Mouse (Mus musculus) megakaryocyte, adult 5-6 weeks (primary cell): ENCODE measurements at regions not wholly inside any gene's neighbourhood (a gene's known extent, or its start where the extent isn't known, plus 50 kb on each side); places are given as distances from the start of the nearest gene placed in this dataset.
"Not testable (repeated sequence)": the region's sequence is repeated elsewhere in the genome, so short reads cannot be mapped to it uniquely, and the experiment has no call there.

Experiments used
- ATAC-seq: 2 replicates; pipeline ENCODE4 v1.8.0; 2016; ENCODE audit warnings: mild to moderate bottlenecking, inconsistent platforms; ENCODE audit not compliant: poor library complexity, severe bottlenecking

DNA sequence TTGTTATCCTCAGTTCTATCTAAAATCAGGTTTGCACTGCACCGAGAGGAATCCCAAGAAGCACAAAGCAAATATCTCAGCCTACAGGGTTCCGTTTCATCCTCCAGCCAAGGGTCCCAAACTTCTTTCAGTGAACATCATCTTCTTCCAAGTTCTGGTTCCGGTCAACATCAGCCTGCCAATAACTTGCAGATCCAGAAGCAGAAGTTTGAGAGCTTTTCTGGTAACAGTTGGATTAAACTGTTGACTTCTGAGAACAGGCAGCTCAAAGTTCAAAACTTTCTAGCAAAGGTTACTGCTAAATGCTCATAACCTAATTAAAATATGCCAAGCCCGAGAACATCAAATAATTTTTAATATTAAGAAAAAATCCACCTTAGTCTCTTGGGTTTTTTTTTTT, 237.0 kb upstream of the Gm37988 start:
- ATAC-seq = no peak

DNA sequence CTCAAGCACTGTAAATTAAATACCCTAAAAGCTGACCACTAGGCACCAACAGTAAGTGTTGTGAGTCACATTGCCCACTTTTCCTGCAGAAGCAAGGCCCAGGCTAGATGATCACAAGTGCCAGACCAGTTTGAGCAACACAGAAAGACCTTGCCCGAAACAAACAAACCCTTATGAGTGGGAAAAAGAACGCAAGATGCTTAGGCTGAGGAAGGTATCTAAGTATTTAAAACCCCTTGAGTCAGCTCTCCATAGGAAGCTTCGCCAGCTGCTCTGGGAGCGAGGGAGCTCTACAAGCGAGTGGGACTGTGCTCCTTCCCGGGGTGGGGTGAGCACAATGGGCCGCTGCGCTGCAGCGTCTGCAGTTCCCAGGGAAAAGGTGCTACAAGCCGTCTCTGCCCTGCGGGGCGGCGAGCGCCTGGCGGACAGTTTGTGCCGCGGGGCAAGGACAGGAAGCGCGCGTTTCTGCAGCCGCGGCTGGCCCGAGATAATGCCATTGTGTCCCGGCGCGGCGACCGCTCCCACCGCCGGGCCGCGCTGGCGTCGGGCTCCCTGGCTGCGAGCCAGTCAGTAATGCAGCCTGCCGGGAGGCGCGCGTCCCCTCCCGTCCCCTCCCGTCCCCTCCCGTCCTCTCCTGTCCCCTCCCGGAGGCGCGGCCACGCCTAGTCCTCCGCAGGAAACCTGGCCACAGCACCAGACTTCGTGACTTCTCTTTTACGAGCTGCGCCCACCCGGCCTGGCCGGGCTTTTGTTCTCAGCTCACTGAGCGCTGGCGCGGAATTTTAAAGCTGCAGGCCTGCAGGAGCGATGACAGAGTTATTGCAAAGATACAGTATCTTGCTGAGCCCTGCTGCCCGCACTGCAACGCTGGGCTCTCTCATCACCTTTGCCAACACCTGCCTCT, 236.1 kb upstream of the Gm37988 start:
- peak; percentile 33; the same call in 1 of the 2 replicates for ATAC-seq

DNA sequence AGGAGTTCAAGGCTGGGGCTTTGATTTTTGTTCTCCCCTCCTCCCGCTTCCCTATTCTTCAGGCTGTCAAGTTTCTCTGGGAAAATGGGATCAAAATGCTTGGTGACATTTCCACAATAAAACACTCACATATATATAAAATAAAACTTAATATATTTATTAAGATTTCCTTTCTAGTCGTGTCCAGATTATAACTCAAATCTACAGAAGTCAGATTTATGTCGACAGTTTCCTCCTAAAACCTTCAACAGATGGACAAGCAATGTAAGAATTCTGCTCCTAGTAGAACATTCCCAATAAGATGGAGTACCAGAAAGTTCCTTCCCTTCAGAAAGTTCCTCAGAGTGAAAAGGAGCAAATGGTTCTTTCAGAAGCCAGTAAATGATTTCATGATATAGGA, 235.4 kb upstream of the Gm37988 start:
- ATAC-seq = no peak

DNA sequence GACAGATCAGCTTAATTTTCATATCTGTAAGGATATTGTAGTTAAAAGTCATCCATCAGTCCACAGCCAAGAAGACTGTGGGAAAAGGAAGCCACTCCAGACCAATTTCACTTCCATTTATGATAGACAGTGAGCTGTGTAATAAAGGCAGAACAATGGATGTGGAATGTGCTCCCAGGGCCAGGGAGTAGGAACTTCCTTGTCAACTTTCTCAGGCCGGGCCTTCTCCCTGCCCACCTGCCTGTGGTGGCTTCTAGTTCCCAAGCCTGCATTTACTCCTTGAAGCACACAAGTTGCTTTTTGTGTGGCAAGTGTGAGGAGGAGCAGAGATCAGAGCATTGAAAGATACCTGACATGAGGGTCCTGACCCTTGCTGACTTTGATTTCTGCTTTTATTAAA, 233.6 kb upstream of the Gm37988 start:
- no peak for ATAC-seq

DNA sequence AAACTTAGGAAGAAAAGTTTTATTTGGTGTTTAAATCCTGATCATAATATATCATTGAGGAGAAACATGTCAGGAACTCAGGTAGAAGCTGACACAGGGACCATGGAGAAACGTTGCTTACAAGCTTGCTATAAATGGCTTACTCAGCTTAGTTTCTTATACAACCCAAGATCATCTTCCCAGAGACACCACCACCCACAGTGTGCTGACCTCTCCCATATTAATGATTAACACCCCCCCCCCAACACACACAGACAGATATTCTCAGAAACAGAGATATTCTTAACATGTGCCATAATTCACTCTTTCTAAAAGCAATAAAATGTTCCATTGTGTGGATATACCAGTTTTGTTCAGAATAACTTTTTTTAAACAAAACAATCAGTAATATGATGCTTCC, 230.7 kb upstream of the Gm37988 start:
- no peak for ATAC-seq

DNA sequence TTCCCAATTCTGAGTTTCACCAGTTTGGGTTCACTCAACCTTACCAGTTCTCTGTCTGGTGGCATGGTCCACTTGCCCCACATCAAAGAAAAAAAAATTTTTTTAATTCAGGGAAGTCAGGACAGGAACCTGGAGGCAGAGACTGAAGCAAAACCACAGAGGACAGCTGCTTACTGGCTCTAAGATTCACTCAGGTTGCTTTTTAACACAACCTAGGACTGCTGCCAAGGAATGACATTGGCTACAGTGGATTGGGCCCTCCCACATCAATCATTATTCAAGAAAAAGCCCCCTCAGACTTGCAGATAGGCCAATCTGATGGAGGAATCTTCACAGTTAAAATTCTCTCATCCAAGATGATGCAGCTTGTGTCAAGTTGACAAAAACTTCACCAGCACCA, 225.2 kb upstream of the Gm37988 start:
- no peak for ATAC-seq

DNA sequence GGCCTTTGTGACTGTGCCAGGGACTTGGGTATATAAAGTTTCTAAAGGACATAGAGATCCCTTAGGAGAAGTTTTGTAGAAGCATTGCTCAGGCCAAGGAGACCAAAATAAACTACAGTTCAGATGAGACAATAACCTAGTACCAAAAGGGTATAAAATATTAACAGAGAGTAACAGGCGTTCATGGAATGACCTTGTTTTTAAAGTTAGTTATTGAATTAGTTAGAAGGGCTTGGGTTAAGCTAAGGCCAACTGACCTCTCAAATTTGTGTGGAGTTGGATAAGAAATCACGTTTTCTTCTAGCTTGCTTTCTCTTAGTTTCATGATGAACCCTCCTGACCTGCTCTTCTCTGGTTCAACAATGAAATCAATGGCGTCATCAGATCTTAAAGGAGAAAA, 209.8 kb upstream of the Gm37988 start:
- no peak for ATAC-seq

DNA sequence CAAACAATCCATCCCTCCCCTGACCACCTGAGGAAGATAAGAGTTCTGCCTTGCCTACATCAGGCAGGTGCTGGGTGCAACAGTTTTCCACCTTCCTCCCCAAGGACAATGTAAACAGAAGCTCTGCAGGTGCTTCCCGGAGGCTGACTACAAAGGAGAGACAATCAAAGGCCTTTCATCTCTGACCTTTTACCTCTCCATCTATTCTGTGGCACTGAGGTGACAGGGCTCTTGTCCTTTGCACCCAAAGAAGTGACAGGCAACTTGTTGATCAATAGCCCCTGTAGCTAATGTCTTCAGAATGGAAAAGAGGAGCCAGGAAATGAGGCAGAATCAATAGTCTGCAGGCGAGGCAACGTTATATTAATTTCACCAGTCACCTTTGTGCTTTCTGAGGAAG, 209.3 kb upstream of the Gm37988 start:
- no peak for ATAC-seq

DNA sequence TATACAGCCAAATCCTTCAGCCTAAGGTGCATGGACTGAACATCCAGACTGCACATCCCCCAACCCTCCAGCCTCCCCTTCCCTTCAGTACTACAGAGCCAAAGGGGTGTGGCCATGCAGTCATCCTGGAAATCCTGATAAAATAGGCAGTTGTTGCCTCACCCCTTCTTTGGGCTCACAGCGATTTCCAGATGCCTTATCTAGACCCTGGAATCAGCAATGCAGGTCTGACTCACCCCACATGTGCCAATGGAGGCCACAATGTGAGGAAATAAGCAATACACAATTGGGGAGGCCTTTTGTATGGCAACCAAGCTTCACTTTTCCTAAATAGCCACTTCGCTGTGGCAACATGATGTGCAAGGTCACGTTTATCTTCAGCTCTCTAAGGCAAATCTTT, 205.3 kb upstream of the Gm37988 start:
- ATAC-seq = no peak

DNA sequence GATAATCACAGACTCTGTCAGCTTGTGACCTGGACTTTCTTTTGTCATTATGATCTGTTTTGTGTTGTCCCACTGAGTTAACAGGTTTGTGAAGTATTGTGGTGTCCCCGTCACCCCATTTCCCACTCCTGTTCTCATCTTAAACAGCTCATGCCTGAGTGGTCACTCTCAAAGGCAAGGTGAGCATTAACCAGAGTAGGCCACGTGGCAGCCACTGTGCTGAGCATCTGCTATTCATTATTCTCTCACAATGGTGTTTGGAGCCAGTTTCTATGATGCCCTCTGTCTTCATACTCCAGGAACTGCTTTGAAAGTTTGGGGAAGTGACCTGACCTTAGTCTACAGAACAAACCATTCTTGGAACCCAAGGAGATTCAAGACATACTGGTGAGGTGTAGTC, 198.9 kb upstream of the Gm37988 start:
- ATAC-seq = no peak

DNA sequence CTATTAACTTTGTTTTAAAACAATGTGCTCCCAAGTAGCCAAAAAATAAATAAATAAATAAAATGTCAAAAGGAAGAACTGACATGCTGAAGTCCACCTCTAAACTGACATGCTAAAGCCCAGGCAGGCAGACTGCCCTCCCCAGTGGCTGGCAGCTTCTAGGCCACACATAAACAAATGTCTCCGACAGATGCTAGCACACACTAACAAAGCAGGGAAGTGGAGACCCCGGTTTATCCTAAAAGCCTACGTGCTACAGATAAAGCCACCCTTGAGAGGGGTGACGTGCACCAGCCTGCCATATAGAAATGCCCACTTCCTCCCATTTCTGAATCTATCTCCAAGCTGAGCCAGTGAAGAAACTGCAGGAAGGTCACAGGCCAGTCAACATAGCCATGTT, 194.4 kb upstream of the Gm37988 start:
- ATAC-seq = no peak

DNA sequence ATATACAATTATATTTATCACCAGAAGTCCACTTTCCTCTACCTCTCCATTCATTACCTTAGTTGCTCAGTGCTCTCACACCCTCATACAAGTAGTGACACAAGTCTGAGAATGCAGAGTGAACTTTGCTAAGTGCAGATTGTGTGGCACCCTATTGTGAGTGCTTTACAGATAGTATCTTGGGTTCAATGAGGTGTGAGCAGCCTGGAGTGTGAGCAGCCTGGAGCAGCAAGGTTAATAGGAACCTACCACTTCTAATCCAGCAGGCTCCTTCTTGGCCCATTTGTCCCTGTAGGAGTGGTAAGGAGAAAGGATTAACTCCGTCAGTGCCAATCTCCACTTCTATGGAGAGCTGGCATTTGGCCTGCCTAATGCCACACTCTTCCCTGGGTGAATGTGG, 192.4 kb upstream of the Gm37988 start:
- no peak for ATAC-seq

DNA sequence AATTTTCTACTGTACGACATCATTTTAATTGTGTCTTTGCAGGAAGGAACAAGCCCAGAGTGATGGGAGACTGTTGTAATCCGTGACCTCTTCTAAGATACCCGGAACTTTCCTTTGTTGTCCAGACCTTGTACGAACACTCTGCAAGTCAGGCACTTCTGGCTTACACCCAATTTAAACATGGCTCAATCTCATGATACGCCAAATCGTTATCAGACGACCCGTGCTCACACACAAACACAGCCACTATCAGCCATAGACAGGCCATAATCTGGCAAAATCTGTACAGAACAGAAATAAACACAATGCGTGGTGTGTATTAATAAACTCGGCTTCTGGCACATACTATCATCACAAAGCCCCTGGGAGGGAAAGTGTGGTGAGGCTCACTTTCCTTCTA, 190.2 kb upstream of the Gm37988 start:
- ATAC-seq = no peak

DNA sequence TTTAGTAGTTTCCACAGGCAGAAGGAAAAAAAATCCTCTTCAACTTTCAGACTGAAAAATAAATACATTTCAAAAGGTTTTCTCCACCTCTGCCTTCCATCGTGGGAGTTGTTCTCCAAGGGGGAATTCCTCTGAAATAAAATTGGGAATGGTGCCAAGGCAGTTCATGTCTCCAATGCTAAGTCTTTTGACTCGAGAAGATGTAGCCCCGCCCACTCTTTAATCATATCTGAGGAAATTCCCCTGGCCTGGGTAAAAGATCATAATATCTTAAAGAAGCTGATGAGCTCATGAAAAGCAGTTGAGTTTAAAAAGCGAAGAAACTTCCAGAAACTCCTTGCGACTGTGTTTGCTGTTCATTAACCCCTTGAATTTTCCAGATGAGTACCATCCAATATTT, 185.3 kb upstream of the Gm37988 start:
- no peak for ATAC-seq

DNA sequence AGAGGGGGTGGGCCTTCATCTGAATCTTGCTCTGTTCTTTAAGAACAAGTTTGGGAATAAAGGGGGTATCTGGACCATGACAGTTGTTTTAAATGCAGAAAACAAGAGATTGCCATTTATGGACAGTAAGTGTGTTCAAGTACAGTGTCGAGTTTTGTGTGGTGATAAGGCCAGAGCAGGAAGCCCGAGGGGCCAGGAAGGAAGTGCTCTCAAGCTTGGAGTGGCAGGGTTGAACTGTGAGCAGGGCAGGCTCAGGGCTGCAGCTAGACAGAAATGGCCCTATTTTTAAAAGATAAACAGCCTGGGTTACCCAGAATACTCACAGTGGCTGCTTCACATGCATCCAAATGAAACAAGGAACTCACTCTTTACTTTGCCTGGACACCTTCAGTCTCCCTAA, 184.4 kb upstream of the Gm37988 start:
- ATAC-seq = no peak

DNA sequence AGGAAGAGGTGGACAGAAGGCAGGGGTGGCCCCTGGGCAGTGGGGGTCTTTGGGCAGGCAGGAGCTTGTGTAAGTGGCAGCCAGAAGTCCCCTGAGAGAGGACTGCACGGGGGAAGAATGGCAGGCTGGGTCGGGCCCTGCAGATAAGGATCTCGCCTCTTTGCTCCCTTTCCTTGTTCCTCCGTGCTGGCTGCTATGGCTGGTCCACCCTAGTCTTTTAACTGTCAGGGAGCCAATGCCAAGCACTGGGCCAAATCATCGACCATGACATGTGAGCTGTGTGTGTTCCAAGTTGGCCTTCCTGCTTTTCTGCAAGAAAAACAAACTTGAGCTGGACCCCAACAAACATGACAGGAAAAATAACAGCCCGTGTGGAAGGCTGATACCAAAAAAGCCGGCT, 153.8 kb upstream of the Gm37988 start:
- ATAC-seq = no peak

DNA sequence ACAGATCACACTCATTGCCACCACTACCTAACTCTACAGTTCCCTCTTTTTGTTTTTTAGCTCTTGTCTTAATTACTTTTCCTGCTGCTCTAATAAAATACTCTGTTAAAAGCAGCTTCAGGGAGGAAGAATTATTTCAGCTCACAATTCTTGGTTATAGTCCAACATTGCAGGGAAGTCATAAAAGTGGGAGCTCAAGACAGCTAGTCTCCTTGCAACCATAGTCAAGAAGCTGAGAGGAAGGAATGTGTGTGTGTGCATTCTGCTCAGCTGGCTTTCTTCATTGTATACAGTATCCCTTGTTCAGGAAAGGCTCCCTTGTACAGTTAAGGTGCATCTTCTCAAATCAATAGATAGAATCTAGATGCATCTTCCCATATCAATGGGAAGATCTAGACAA, 152.4 kb upstream of the Gm37988 start:
- no peak for ATAC-seq

DNA sequence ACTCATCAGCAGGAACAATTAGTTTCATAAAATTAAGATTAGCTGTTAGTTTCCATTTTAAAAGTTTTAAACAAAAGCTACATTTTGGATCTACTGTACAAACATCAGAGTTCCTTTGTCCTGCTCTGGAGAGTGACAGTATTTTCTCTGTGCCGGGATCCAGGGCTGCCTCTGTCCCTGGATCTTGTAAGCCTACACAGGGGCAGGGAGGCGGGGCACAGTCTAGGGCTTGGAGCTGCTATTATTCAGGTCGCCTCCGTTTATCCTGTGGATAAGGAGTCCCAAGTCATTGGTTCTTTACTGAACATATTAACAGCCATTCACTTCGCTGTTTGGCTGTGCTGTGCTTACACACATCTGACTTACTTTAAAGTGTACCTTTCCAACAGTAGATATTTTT, 150.8 kb upstream of the Gm37988 start:
- ATAC-seq = no peak

DNA sequence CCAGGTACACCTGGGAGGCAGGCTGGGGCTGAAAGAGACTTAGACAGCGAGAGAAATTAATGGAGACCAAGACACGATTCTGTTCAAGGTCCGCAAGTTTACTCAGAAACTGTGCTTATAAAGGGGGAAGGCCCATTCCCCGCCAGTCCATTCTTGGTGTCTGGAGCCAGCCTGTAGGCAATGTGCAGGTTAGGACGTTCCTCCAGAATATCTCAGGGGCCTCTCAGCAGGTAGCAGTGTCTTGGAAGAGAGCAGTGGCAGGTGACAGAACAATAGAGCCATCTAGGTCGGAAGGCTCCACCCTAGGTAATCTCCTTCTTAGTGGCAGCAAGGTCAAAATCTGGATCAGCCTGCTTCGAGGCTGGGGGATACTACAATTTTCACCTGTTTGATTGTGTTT, 147.6 kb upstream of the Gm37988 start:
- ATAC-seq = not testable (repeated sequence)

DNA sequence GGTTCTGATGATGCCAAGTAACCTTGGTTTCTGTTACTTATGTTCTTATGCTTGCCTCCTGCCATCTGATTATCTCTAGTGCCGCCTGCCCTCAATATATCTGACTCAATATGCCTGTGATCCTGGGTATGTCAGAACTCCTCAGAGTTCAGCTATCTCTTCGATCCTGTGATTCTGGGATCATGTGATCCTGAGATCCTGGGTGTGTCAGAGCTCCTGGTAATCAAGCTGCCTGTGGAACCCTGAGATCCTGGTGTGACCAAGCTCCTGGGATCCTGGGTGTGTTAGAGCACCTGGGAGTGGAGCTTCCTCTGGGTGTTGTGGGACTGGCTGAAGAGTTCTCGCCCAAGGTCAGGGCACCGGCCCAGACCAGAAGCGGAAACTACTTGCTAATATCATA, 147.1 kb upstream of the Gm37988 start:
- ATAC-seq = not testable (repeated sequence)

DNA sequence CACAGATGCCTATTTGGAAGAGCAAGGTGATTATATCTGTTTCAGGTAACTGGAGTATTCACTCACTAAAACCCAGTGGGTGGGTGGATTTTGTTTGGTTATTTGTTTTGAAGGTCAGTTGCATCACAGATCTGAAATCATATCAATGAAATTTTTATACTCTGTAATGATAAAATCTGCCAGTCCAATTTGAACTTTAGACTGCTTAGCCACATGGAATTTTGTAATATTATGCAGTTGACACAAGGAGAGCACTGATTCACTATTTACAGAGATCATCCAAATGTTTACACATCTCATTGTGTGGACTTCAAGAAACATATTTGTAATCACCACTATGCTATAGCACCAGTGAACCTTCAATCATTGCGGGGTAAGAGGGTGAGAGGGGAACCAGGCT, 145.9 kb upstream of the Gm37988 start:
- no peak for ATAC-seq

DNA sequence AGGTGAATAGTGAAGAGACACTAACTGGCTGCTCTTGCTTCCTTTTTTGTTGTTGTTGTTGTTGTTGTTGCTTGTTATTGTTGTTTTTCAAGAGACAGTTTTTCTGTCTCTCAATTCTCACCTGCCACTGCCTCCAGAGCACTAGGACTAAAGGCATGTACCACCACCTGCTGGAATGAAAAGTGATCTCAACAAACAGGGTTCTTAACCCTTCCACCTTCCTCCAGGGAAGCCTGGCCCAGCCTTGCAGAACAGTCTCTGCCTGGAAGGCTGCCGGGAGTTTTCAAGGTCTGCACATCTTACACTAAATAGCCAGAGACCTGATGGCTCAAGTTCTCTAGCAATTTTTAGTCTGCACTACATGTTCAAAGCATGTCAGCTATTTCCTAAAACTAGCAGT, 138.0 kb upstream of the Gm37988 start:
- ATAC-seq = no peak
